Mouse (Mus musculus): Measurements from ENCODE around the gene Vhl.

- no peak for TF ChIP-seq CTCF (conservative IDR thresholded peaks at IDR 0.05; ENCODE audit: low read length)
- TF ChIP-seq NANOG (IDR thresholded peaks at IDR 0.05; ENCODE audit: borderline replicate concordance, low read length): no peak
These were observed 43.9 kb downstream of the Vhl start for GRCm38 (mm10) chr6:113667611-113668122.
